Mouse (Mus musculus): ENCODE measurements around the gene Pde6g.

DNA sequence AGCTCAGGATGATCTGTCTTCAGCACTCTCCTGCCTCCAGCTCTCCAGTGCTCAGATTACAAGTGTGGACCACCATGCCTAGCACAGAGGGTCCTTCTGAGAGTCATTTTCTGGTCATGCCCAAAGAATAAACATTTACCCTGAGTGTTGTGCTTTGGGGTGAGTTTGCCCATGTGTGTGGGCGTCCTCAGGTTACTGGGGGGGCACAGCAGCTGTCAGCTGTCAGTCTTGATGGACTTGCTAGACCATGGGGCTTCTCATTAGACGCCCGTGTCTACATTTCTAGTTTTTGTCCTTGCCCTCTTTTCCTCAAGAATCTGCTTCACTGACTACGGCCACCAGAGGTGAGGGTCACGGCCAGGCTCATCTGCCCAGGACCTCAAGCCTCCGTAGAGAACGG lies 6.1 kb downstream of the Pde6g start:
- TF ChIP-seq CTCF (IDR thresholded peaks at IDR 0.05; ENCODE audit: low read depth, low read length) = no peak
- no peak for TF ChIP-seq POLR2A (IDR thresholded peaks at IDR 0.05; ENCODE audit: extremely low read depth, insufficient read depth, low read length)

All from liver, adult 2 months (tissue).